Mouse (Mus musculus): ENCODE data around the gene Prcd. TPM values are rescaled to one million over a fixed set of nuclear protein-coding genes. Genes with fewer than 3 reads are reported as not detected.

The Prcd gene
- polyA plus RNA-seq, 1 experiment = not detected

- no peak overlapping the region for H3K27ac ChIP-seq (ENCODE audit: control insufficient read depth, insufficient read depth, low read depth, low read length, poor library complexity)
- TF ChIP-seq POLR2A (IDR thresholded peaks at IDR 0.05; ENCODE audit: borderline replicate concordance, control insufficient read depth, low read depth, low read length) = no peak
- no peak for TF ChIP-seq CTCF (IDR thresholded peaks at IDR 0.05; ENCODE audit: control insufficient read depth, insufficient read depth, low read length)
- no peaks in the 10 kb centered on the region for H3K4me1 ChIP-seq (ENCODE audit: control insufficient read depth, insufficient read depth, low read length)
- no peak overlapping the region for H3K4me3 ChIP-seq (replicated peaks; ENCODE audit: control insufficient read depth, low read depth, low read length)
- 76% methylated on average over 16 of the region's 16 CpGs for WGBS
Observed at GRCm38 (mm10) chr11:116656348-116657191, 3.2 kb downstream of the Prcd start.

GRCm38 (mm10) chr11:116657311-116658223 is 4.2 kb downstream of the Prcd start:
- 26% methylated on average over 22 of the region's 22 CpGs for WGBS
- peak overlapping the region; percentile 35 for H3K4me3 ChIP-seq (replicated peaks; ENCODE audit: control insufficient read depth, low read depth, low read length)
- H3K4me1 ChIP-seq (ENCODE audit: control insufficient read depth, insufficient read depth, low read length) = no peaks in the 10 kb centered on the region
- H3K27ac ChIP-seq (ENCODE audit: control insufficient read depth, insufficient read depth, low read depth, low read length, poor library complexity) = no peak overlapping the region
- TF ChIP-seq POLR2A (IDR thresholded peaks at IDR 0.05; ENCODE audit: borderline replicate concordance, control insufficient read depth, low read depth, low read length) = peak; percentile 47; the same call in 1 of the 2 replicates
- TF ChIP-seq CTCF (IDR thresholded peaks at IDR 0.05; ENCODE audit: control insufficient read depth, insufficient read depth, low read length) = no peak

GRCm38 (mm10) chr11:116658238-116658637 is 4.9 kb downstream of the Prcd start:
- Histone ChIP-seq H3K4me3 (replicated peaks; ENCODE audit: control insufficient read depth, low read depth, low read length) (no peak overlapping the region), H3K27ac (ENCODE audit: control insufficient read depth, insufficient read depth, low read depth, low read length, poor library complexity) (no peak overlapping the region), H3K4me1 (ENCODE audit: control insufficient read depth, insufficient read depth, low read length) (no peaks in the 10 kb centered on the region)
- no peak for TF ChIP-seq CTCF (IDR thresholded peaks at IDR 0.05; ENCODE audit: control insufficient read depth, insufficient read depth, low read length)
- no peak for TF ChIP-seq POLR2A (IDR thresholded peaks at IDR 0.05; ENCODE audit: borderline replicate concordance, control insufficient read depth, low read depth, low read length)
- 80% methylated on average over 10 of the region's 10 CpGs for WGBS

- 77% methylated on average over 15 of the region's 15 CpGs for WGBS
- Histone ChIP-seq H3K27ac (ENCODE audit: control insufficient read depth, insufficient read depth, low read depth, low read length, poor library complexity) (no peak overlapping the region), H3K4me3 (replicated peaks; ENCODE audit: control insufficient read depth, low read depth, low read length) (no peak overlapping the region), H3K4me1 (ENCODE audit: control insufficient read depth, insufficient read depth, low read length) (no peaks in the 10 kb centered on the region)
- TF ChIP-seq CTCF (IDR thresholded peaks at IDR 0.05; ENCODE audit: control insufficient read depth, insufficient read depth, low read length) = no peak
- no peak for TF ChIP-seq POLR2A (IDR thresholded peaks at IDR 0.05; ENCODE audit: borderline replicate concordance, control insufficient read depth, low read depth, low read length)
Observed at GRCm38 (mm10) chr11:116659027-116659621, 5.8 kb downstream of the Prcd start.

GRCm38 (mm10) chr11:116660181-116660580 is 6.8 kb downstream of the Prcd start:
- H3K4me1 ChIP-seq (ENCODE audit: control insufficient read depth, insufficient read depth, low read length) = no peaks in the 10 kb centered on the region
- no peak for TF ChIP-seq CTCF (IDR thresholded peaks at IDR 0.05; ENCODE audit: control insufficient read depth, insufficient read depth, low read length)
- TF ChIP-seq POLR2A (IDR thresholded peaks at IDR 0.05; ENCODE audit: borderline replicate concordance, control insufficient read depth, low read depth, low read length) = no peak

GRCm38 (mm10) chr11:116661291-116661947 is 8.1 kb downstream of the Prcd start:
- WGBS = 61% methylated on average over 13 of the region's 13 CpGs
- Histone ChIP-seq H3K4me1 (ENCODE audit: control insufficient read depth, insufficient read depth, low read length) (no peaks in the 10 kb centered on the region), H3K4me3 (replicated peaks; ENCODE audit: control insufficient read depth, low read depth, low read length) (no peak overlapping the region), H3K27ac (ENCODE audit: control insufficient read depth, insufficient read depth, low read depth, low read length, poor library complexity) (no peak overlapping the region)
- TF ChIP-seq CTCF (IDR thresholded peaks at IDR 0.05; ENCODE audit: control insufficient read depth, insufficient read depth, low read length) = no peak
- TF ChIP-seq POLR2A (IDR thresholded peaks at IDR 0.05; ENCODE audit: borderline replicate concordance, control insufficient read depth, low read depth, low read length) = no peak

More at GRCm38 (mm10) chr11:116660181-116660580, 6.8 kb downstream of the Prcd start:
- no peak overlapping the region for H3K27ac ChIP-seq (ENCODE audit: control insufficient read depth, insufficient read depth, low read depth, low read length, poor library complexity)
- 75% methylated on average over 9 of the region's 9 CpGs for WGBS
- no peak overlapping the region for H3K4me3 ChIP-seq (replicated peaks; ENCODE audit: control insufficient read depth, low read depth, low read length)

GRCm38 (mm10) chr11:116661948-116662377 is 8.6 kb downstream of the Prcd start:
- no peak overlapping the region for H3K4me3 ChIP-seq (replicated peaks; ENCODE audit: control insufficient read depth, low read depth, low read length)
- no peak overlapping the region for H3K27ac ChIP-seq (ENCODE audit: control insufficient read depth, insufficient read depth, low read depth, low read length, poor library complexity)
- H3K4me1 ChIP-seq (ENCODE audit: control insufficient read depth, insufficient read depth, low read length) = no peaks in the 10 kb centered on the region
- TF ChIP-seq CTCF (IDR thresholded peaks at IDR 0.05; ENCODE audit: control insufficient read depth, insufficient read depth, low read length) (no peak), POLR2A (IDR thresholded peaks at IDR 0.05; ENCODE audit: borderline replicate concordance, control insufficient read depth, low read depth, low read length) (no peak)
- WGBS = 75% methylated on average over 8 of the region's 8 CpGs

All from bone marrow, adult 2 months (tissue).